Mouse (Mus musculus) limb, embryonic 12.5 days (tissue): ENCODE results near the gene Rhebl1. TPM values are rescaled to one million over a fixed set of nuclear protein-coding genes. Genes with fewer than 3 reads are reported as not detected.
A peak's percentile ranks its signal among the peaks of the same experiment; 100 is the strongest.

Source experiments
- ATAC-seq: fragments of 200-750 bp; cut with Nextera tagmentation; 2 replicates; pipeline ENCODE4 v1.8.0; 2017; ENCODE audit warnings: low read depth, moderate TSS enrichment; ENCODE audit not compliant: insufficient number of reproducible peaks, insufficient read depth, low FRiP score, low TSS enrichment
- H3K27ac ChIP-seq: fragments of 300-500 bp; sonication (generic); 2 replicates; pipeline ENCODE4 v1.5.1; 2016; ENCODE audit warnings: mild to moderate bottlenecking, moderate library complexity
- H3K27me3 ChIP-seq: fragments of 300-500 bp; sonication (generic); 2 replicates; pipeline ENCODE4 v1.6.1; 2016; ENCODE audit warnings: mild to moderate bottlenecking, moderate library complexity
- H3K36me3 ChIP-seq: fragments of 300-500 bp; sonication (generic); 2 replicates; pipeline ENCODE4 v1.6.1; 2016; ENCODE audit warnings: mild to moderate bottlenecking, moderate library complexity
- H3K4me1 ChIP-seq: fragments of 300-500 bp; sonication (generic); replicated peaks from 2 replicates; pipeline ENCODE4 v1.6.1; 2016
- H3K4me2 ChIP-seq: fragments of 300-500 bp; sonication (generic); 2 replicates; pipeline ENCODE4 v1.6.1; 2016; ENCODE audit warnings: mild to moderate bottlenecking, moderate library complexity
- H3K4me3 ChIP-seq: fragments of 300-500 bp; sonication (generic); replicated peaks from 2 replicates; pipeline ENCODE4 v1.5.1; 2016; ENCODE audit warnings: mild to moderate bottlenecking
- H3K9ac ChIP-seq: fragments of 300-500 bp; sonication (generic); replicated peaks from 2 replicates; pipeline ENCODE4 v1.6.1; 2016; ENCODE audit warnings: mild to moderate bottlenecking, moderate library complexity
- H3K9me3 ChIP-seq: fragments of 300-500 bp; sonication (generic); 2 replicates; pipeline ENCODE4 v1.6.1; 2016; ENCODE audit warnings: mild to moderate bottlenecking, moderate library complexity
- WGBS: fragments of 180-500 bp; shearing (Covaris S2); methylation state at CpG from one replicate; pipeline ENCODE4 v1.1.7; 2016; 5-methylcytosine and 5-hydroxymethylcytosine counted together
- polyA plus RNA-seq: library from polyadenylated mRNA; unstranded; fragments of >200 nt; fragmentation: Nextera tagmentation; extraction: Ambion mirVana; gene quantifications from 2 replicates; pipeline ENCODE4 v1.2.1, GENCODE M21; 2016

Rhebl1 gene
- polyA plus RNA-seq, 1 experiment from 2014 or later: 23.9 TPM

GRCm38 (mm10) chr15:98859319-98860043 lies 34.9 kb downstream of the Rhebl1 start:
- 92% methylated on average over 9 of the region's 9 CpGs for WGBS
- no peak for ATAC-seq

DNA sequence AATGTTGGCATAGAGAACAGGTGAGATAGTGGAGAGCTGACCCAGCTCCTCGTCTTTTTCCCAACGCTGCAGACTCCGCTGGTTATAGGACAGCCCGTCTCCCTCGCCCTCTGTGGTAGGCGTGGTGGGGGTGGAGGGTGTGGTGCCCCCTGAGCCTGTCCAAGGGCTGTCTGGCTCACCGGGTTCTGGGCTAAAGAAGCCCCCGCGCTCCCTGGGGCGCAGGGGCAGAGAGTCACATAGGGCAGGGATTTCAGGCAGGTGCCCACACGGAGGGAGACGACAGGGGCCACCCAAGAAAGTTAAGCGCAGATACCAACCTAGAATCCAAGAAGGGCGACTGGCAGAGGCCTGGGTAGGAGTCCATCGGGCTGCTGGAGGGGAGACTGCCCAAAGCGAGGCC lies 40.1 kb downstream of the Rhebl1 start:
- no peaks in the 10 kb centered on the region for H3K27me3 ChIP-seq
- no peak overlapping the region for H3K4me3 ChIP-seq
- 95% methylated on average over 16 of the region's 16 CpGs for WGBS
- H3K9ac ChIP-seq: no peak overlapping the region; the same call in 1 of the 2 replicates
- H3K36me3 ChIP-seq: peaks cover 100% of the 10 kb centered on the region
- no peak overlapping the region for H3K27ac ChIP-seq
- ATAC-seq: no peak
- H3K4me2 ChIP-seq: no peak overlapping the region
- no peaks in the 10 kb centered on the region for H3K4me1 ChIP-seq
- no peaks in the 10 kb centered on the region for H3K9me3 ChIP-seq

More at GRCm38 (mm10) chr15:98859319-98860043, 34.9 kb downstream of the Rhebl1 start:
- Histone ChIP-seq H3K27me3 (no peaks in the 10 kb centered on the region), H3K4me1 (no peaks in the 10 kb centered on the region), H3K9me3 (no peaks in the 10 kb centered on the region), H3K36me3 (peaks cover 100% of the 10 kb centered on the region), H3K4me2 (no peak overlapping the region), H3K9ac (no peak overlapping the region), H3K4me3 (no peak overlapping the region), H3K27ac (no peak overlapping the region)

- no peak overlapping the region for H3K27ac ChIP-seq
- peaks cover 100% of the 10 kb centered on the region for H3K36me3 ChIP-seq
- H3K9me3 ChIP-seq: no peaks in the 10 kb centered on the region
- H3K9ac ChIP-seq: no peak overlapping the region
- no peaks in the 10 kb centered on the region for H3K27me3 ChIP-seq
- H3K4me3 ChIP-seq: no peak overlapping the region
- H3K4me1 ChIP-seq: no peaks in the 10 kb centered on the region
- no peak overlapping the region for H3K4me2 ChIP-seq
- no peak for ATAC-seq
- 93% methylated on average over 28 of the region's 28 CpGs for WGBS
Observed at GRCm38 (mm10) chr15:98853161-98853937, 41.0 kb downstream of the Rhebl1 start.

GRCm38 (mm10) chr15:98852733-98853132 lies 41.6 kb downstream of the Rhebl1 start:
- Histone ChIP-seq H3K27ac (no peak overlapping the region), H3K9me3 (no peaks in the 10 kb centered on the region), H3K4me3 (no peak overlapping the region), H3K4me2 (no peak overlapping the region), H3K4me1 (no peaks in the 10 kb centered on the region), H3K27me3 (no peaks in the 10 kb centered on the region), H3K36me3 (peaks cover 100% of the 10 kb centered on the region), H3K9ac (no peak overlapping the region)
- WGBS: 91% methylated on average over 9 of the region's 9 CpGs
- no peak for ATAC-seq

- H3K4me2 ChIP-seq: no peak overlapping the region
- H3K4me1 ChIP-seq: no peaks in the 10 kb centered on the region
- no peak overlapping the region for H3K9ac ChIP-seq
- no peak overlapping the region for H3K27ac ChIP-seq
- H3K27me3 ChIP-seq: no peaks in the 10 kb centered on the region
- H3K36me3 ChIP-seq: peaks cover 100% of the 10 kb centered on the region
- 96% methylated on average over 9 of the region's 9 CpGs for WGBS
- H3K9me3 ChIP-seq: no peaks in the 10 kb centered on the region
- ATAC-seq: no peak
- H3K4me3 ChIP-seq: no peak overlapping the region
Observed at GRCm38 (mm10) chr15:98852071-98852470, 42.3 kb downstream of the Rhebl1 start.

DNA sequence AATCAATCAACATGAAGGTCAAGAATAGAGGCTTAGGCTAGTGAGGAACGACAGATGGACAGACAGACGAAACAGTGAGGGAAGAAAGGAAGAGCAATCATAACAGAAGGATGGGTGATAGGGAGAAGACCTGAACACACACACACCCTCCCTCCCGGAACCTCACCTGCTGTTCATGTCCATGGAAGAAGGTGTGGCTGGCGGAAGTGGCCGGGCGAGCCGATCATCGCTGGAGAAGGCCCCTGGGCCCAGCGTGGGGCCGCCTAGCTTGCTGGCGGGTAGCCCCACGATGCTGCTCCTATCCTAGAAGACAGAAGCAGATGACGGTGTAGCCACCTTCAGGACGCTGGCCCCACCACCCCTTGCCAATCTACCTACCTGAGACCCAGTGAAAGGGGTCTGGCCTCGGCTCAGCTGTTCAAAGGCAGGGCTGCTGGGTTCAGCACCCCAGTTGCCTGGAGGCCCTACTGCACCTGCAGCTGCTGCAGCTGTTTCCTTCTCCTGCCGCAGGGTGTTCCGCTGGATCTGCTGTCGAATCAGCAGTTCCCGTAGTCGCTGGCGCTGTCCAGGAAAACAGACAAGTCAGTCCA lies 43.0 kb downstream of the Rhebl1 start:
- Histone ChIP-seq H3K27me3 (no peaks in the 10 kb centered on the region), H3K9ac (no peak overlapping the region), H3K36me3 (peaks cover 100% of the 10 kb centered on the region), H3K27ac (no peak overlapping the region), H3K9me3 (no peaks in the 10 kb centered on the region), H3K4me3 (no peak overlapping the region), H3K4me1 (no peaks in the 10 kb centered on the region), H3K4me2 (no peak overlapping the region)
- ATAC-seq: no peak
- WGBS: 91% methylated on average over 21 of the region's 21 CpGs

GRCm38 (mm10) chr15:98850668-98851067 lies 43.7 kb downstream of the Rhebl1 start:
- Histone ChIP-seq H3K4me3 (no peak overlapping the region), H3K27ac (no peak overlapping the region), H3K36me3 (peaks cover 100% of the 10 kb centered on the region), H3K4me1 (no peaks in the 10 kb centered on the region), H3K9me3 (no peaks in the 10 kb centered on the region), H3K27me3 (no peaks in the 10 kb centered on the region), H3K9ac (no peak overlapping the region), H3K4me2 (no peak overlapping the region)
- ATAC-seq: no peak
- WGBS: 91% methylated on average over 14 of the region's 14 CpGs

DNA sequence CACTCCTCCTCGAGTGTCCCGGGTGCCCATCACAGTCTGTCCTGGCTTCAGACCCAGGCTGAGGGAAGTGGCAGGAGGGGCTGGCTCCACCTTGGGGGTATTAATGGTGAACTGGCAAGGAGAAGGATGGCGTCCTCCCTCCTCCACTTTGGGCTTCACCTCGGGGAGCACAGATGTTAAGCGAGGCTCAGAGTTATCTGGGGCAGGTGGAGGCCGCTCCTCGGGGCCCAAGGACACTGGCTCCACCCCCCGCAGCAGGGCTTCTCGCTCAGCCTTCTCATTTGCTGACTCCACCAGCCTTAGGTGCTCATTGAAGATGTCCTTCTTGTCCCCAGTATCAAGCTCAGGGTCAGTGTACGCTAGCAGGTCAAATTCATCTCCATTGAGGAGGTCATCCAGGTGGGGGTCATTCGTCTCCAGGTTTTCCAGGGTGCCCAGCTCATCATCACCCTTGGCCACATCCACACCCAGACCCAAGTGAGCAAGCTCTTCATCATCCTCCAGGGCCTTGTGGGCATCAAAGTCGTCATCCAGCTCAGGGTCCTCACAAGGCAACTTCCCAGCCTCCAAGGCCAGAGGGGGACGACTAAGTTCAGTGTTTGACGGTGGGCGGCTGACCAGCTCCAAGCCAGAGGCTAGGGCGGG lies 44.3 kb downstream of the Rhebl1 start:
- H3K4me2 ChIP-seq: no peak overlapping the region
- peaks cover 100% of the 10 kb centered on the region for H3K36me3 ChIP-seq
- H3K27me3 ChIP-seq: no peaks in the 10 kb centered on the region
- H3K9ac ChIP-seq: no peak overlapping the region
- H3K9me3 ChIP-seq: no peaks in the 10 kb centered on the region
- no peak overlapping the region for H3K4me3 ChIP-seq
- WGBS: 89% methylated on average over 16 of the region's 16 CpGs
- H3K27ac ChIP-seq: no peak overlapping the region
- no peak for ATAC-seq
- no peaks in the 10 kb centered on the region for H3K4me1 ChIP-seq

DNA sequence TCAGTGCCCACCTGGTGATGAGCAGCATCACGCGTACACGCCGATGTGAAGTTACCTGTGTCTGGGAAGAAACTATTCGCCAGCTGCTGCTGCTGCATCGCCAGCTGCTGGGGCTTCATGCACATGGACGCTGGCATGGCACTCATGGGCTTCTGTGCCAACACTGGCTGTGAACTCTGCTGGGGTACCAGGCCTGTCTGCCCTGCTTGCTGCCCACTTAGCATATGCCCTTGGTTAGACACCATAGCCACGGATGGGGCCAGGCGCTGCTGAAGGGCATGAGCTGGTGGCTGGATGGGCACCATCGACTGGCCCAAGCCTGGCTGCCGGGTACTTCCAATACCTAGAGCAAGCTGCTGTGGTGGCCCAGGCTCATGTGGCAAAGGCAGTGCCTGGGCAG lies 45.2 kb downstream of the Rhebl1 start:
- Histone ChIP-seq H3K4me3 (0 out of 2 replicates have a peak overlapping the region, but pooled peaks have one; percentile 6), H3K4me2 (no peak overlapping the region), H3K27ac (no peak overlapping the region), H3K9ac (no peak overlapping the region), H3K27me3 (no peaks in the 10 kb centered on the region), H3K36me3 (peaks cover 100% of the 10 kb centered on the region), H3K4me1 (no peaks in the 10 kb centered on the region), H3K9me3 (no peaks in the 10 kb centered on the region)
- no peak for ATAC-seq
- WGBS: 96% methylated on average over 11 of the region's 11 CpGs

DNA sequence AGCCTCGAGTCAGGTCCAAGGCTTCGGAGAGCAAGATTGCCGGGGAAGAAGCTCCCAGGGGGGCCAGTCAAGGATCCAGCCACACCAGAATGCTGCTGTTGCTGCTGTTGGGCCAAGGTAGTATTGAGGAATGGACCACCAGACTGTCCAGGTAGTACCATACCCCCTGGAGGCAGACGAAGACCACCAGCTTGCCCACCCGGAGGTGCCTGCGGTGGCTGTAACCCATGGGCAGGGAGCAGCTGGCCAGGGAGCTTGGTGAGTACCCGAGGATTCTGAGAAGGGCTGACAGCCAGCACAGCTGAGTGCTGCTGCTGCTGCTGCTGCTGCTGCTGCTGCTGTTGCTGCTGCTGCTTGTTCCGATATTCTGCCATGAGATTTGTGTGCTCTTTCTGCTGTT lies 48.2 kb downstream of the Rhebl1 start:
- Histone ChIP-seq H3K4me3 (0 out of 2 replicates have a peak overlapping the region, but pooled peaks have one; percentile 6), H3K9ac (no peak overlapping the region), H3K27me3 (no peaks in the 10 kb centered on the region), H3K36me3 (peaks cover 100% of the 10 kb centered on the region), H3K4me2 (no peak overlapping the region), H3K27ac (no peak overlapping the region), H3K4me1 (no peaks in the 10 kb centered on the region), H3K9me3 (no peaks in the 10 kb centered on the region)
- 87% methylated on average over 8 of the region's 8 CpGs for WGBS
- ATAC-seq: no peak

- Histone ChIP-seq H3K9me3 (no peaks in the 10 kb centered on the region), H3K4me3 (no peak overlapping the region), H3K4me2 (no peak overlapping the region), H3K36me3 (peaks cover 100% of the 10 kb centered on the region), H3K27ac (no peak overlapping the region), H3K9ac (no peak overlapping the region), H3K27me3 (no peaks in the 10 kb centered on the region), H3K4me1 (no peaks in the 10 kb centered on the region)
- 97% methylated on average over 2 of the region's 2 CpGs for WGBS
- ATAC-seq: no peak
Observed at GRCm38 (mm10) chr15:98845149-98845548, 49.2 kb downstream of the Rhebl1 start.
